Mouse (Mus musculus) forebrain, embryonic 10.5 days (tissue): ENCODE measurements around the gene Cyp2f2. TPM values are rescaled to one million over a fixed set of nuclear protein-coding genes. Genes with fewer than 3 reads are reported as not detected.

Experiments
- DNase-seq: peaks from one replicate; pipeline ENCODE4 v3.0.0-alpha.2; 2017; ENCODE audit warnings: low spot score; ENCODE audit errors: extremely low spot score
- H3K27ac ChIP-seq: fragments of 300-500 bp; sonication (generic); 2 replicates; pipeline ENCODE4 v1.5.1; 2016; ENCODE audit warnings: mild to moderate bottlenecking
- H3K27me3 ChIP-seq: fragments of 300-500 bp; sonication (generic); 2 replicates; pipeline ENCODE4 v1.6.1; 2016; ENCODE audit warnings: mild to moderate bottlenecking; ENCODE audit not compliant: poor library complexity, severe bottlenecking
- H3K36me3 ChIP-seq: fragments of 300-500 bp; sonication (generic); replicated peaks from 2 replicates; pipeline ENCODE4 v1.6.1; 2016; ENCODE audit warnings: mild to moderate bottlenecking, moderate library complexity
- H3K4me1 ChIP-seq: fragments of 300-500 bp; sonication (generic); 2 replicates; pipeline ENCODE4 v1.6.1; 2016
- H3K4me3 ChIP-seq: fragments of 300-500 bp; sonication (generic); 2 replicates; pipeline ENCODE4 v1.5.1; 2016; ENCODE audit warnings: mild to moderate bottlenecking, moderate library complexity
- H3K9me3 ChIP-seq: fragments of 300-500 bp; sonication (generic); 2 replicates; pipeline ENCODE4 v1.6.1; 2016; ENCODE audit warnings: mild to moderate bottlenecking, moderate library complexity
- WGBS: fragments of 180-500 bp; shearing (Covaris S2); methylation state at CpG from one replicate; pipeline ENCODE4 v1.1.7; 2016; 5-methylcytosine and 5-hydroxymethylcytosine counted together
- polyA plus RNA-seq: library from polyadenylated mRNA; unstranded; fragments of >200 nt; fragmentation: Nextera tagmentation; extraction: Ambion mirVana; gene quantifications from 2 replicates; pipeline ENCODE4 v1.2.1, GENCODE M21; 2016

The Cyp2f2 gene
- polyA plus RNA-seq, 1 experiment from 2014 or later: not detected

DNA sequence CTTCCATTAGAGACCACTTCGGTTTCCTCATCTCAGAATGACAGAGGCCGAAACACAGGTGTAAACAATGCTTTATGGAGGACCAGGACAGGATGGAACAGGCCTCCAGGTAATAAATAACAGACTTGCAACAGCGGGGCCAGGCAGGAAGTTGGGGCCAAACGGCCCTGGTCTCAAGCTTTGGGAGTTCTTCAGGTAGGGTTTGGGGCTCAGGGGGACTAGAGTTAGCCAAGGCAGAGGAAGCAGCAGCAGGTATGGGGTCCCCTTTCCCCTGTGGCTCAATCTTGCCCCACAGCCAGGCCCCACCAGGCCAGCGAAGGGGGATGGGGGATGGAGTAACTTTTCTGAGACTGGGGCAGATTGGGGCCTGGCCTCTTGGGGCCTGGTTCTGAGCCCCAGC is 48.7 kb downstream of the Cyp2f2 start:
- Histone ChIP-seq H3K9me3 (no peaks in the 10 kb centered on the region), H3K27ac (no peak overlapping the region), H3K36me3 (peaks cover 50% of the 10 kb centered on the region), H3K4me3 (0 out of 2 replicates have a peak overlapping the region, but pooled peaks have one; percentile 4), H3K4me1 (peaks cover 34% of the 10 kb centered on the region), H3K27me3 (no peaks in the 10 kb centered on the region)
- no peak for DNase-seq
- 89% methylated on average over 5 of the region's 5 CpGs for WGBS

DNA sequence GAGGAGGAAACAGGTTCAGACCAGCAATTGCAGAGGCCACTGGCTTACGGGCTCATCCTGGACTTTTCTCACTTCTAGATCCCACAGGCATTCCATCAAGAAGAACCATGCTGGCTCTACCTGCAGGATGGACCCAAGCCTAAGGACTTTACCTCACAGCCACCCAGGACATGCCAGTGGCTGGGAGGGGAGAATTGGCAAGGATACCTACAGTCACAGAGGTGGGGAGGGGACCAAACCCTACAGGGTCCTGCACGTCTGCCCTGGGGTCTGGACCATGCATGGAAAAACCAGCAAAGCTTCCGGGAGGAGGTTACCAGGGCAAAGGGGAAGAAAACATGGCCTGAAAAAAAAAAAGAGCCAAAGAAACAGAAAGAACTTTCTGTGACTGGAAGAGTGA is 51.3 kb downstream of the Cyp2f2 start:
- 87% methylated on average over 3 of the region's 3 CpGs for WGBS
- peaks cover 53% of the 10 kb centered on the region for H3K36me3 ChIP-seq
- H3K9me3 ChIP-seq: no peaks in the 10 kb centered on the region
- peaks cover 9% of the 10 kb centered on the region for H3K4me1 ChIP-seq
- H3K27ac ChIP-seq: no peak overlapping the region
- H3K4me3 ChIP-seq: no peak overlapping the region
- DNase-seq: no peak
- no peaks in the 10 kb centered on the region for H3K27me3 ChIP-seq

DNA sequence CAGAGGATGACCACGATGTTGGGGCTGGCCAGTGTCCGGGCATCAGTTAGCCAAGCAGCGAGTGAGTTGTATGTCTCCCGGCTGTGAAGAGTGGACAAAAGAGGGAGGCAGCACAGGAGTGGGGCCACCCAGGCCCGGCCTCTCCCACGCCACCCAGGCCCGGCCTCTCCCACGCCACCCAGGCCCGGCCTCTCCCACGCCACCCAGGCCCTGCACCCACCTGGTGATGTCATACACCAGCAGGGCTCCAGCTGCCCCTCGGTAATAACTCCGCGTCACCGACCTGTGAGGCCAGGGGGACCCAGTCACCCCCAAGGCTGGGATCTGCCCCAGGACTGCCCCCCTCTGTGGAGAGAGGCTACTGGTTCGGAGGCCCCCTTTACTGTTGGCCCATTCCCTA is 54.8 kb downstream of the Cyp2f2 start:
- H3K4me1 ChIP-seq: peaks cover 11% of the 10 kb centered on the region
- no peaks in the 10 kb centered on the region for H3K27me3 ChIP-seq
- no peak for DNase-seq
- H3K27ac ChIP-seq: no peak overlapping the region
- H3K9me3 ChIP-seq: no peaks in the 10 kb centered on the region
- no peak overlapping the region for H3K4me3 ChIP-seq
- 94% methylated on average over 15 of the region's 15 CpGs for WGBS
- peaks cover 50% of the 10 kb centered on the region for H3K36me3 ChIP-seq

DNA sequence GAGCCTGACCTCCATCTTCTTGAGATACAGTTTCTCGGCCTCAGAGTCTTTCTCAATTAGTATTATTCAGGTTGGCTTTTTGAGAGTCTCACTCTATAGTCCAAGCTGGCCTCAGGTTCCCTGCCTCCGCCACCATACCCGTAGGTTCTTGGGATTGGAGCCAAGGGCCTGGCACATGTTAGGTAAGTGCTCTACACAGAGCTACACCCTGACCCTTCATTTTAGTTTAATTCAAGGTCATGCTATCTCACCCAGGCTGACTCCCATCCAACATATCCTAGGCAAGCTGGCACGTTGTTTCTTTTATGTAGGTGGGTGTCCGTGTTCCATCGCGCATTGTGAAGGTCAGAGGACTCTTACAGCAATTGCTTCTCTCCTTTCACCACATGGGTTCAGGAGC is 55.2 kb downstream of the Cyp2f2 start:
- Histone ChIP-seq H3K4me3 (no peak overlapping the region), H3K27me3 (no peaks in the 10 kb centered on the region), H3K36me3 (peaks cover 50% of the 10 kb centered on the region), H3K4me1 (peaks cover 15% of the 10 kb centered on the region), H3K9me3 (no peaks in the 10 kb centered on the region), H3K27ac (no peak overlapping the region)
- no peak for DNase-seq
- WGBS: 91% methylated on average over 7 of the region's 7 CpGs

DNA sequence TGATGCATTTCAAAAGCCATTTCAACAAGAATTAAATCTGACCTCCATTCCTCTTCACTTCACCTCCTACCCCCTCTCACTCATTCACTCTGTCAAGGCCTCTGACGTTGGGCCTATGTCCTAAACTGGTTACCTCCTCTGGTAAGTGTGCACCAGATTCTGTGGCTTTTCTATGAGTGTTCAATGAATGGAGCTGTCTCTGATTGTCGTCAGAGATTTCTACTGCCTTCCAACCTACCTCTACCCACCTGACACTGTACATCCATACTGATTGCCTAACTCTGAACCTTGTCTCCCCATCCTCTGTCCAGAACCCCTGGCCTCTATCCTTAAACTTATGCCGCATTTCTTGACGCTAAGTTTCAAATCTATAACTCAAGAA is 58.2 kb downstream of the Cyp2f2 start:
- DNase-seq: no peak
- Histone ChIP-seq H3K27ac (peak overlapping the region; percentile 86), H3K9me3 (no peaks in the 10 kb centered on the region), H3K36me3 (peaks cover 32% of the 10 kb centered on the region), H3K4me1 (peaks cover 24% of the 10 kb centered on the region), H3K4me3 (peak overlapping the region; percentile 62), H3K27me3 (no peaks in the 10 kb centered on the region)
- 23% methylated on average over 4 of the region's 4 CpGs for WGBS

DNA sequence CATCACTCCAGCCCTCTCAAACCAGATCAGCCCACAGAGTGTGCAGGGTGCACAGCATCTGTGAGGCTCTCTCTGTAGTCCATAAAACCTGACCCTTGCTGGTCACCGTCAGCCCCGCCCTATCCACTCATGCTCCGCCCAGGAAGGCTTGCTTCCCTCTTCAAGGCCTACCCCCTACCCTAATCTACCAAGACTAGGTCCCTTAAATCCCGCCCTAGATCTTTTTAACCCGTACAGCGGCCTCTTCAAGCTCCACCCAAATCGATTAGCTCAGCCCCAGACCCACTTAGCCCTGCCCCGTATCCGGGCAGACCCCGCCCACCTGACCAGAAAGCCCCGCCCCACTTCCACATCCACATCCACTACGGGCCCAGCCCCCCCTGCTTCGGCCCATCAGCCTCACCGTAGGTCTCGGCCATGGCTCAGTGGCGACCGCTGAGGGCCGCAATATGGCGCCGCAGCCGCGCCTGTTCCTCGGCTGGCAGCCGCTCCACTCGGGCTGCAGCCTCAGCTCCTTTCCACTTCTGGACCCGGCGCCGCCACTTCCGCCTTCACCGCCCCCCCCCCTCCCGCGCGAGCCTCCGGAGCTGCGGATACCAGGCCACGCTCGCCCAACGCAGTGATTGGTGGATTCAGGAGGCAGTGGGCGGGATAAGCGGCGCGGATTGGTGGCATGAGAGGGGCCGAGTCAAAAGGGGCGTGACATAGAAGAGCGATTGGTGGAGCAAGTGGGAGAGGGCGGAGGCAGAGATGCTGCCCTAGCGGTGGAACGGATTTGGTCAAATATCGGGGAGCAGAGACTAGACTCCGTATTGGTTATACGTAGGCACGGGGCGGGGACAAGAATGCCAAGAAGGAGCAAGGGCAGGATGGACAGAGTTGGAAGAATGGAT is 58.9 kb downstream of the Cyp2f2 start, which contains the start of gene Rab4b:
Rab4b (minus strand) TSS at position 573 of the 893 bp plus-strand sequence.
- H3K36me3 ChIP-seq: peaks cover 33% of the 10 kb centered on the region
- peak within 1 kb of the TSS; percentile 86 for H3K27ac ChIP-seq
- DNase-seq: peak; percentile 100
- no peaks in the 10 kb centered on the region for H3K27me3 ChIP-seq
- H3K4me1 ChIP-seq: peaks cover 24% of the 10 kb centered on the region
- under 1% methylated on average over 53 of the region's 53 CpGs for WGBS
- H3K4me3 ChIP-seq: peak within 1 kb of the TSS; percentile 62
- H3K9me3 ChIP-seq: no peaks in the 10 kb centered on the region

DNA sequence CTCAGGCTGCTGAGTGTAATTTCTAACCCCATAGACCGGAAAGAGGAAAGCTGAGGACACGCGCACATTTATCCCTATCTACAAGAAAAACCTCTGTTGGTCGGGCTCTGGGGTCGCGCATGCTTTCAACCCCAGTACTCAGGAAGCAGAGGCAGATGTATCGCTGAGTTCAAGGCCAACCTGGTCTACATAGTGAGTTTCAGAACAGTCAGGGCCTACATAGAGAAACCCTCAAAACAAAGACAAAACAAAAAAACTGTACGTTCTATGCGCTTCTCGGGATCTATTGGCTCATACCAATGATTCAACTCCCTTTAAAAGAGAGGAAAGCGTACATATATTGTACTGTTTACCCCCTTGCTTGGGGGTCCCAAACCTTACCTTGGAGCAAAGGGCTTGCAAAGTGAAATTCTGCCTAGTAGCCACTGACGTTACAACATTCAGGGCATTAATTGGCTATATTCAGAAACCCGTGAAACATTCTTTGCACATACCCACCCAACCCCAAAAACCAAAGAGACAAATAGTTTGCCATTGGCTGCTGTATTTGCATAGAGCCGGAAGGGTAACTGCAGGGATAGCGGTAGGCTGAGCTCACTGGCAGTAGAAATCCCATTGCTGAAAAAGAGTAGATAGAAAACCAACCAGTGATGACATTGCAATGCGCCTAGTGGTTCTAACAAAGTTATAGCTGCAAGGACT is 59.7 kb downstream of the Cyp2f2 start:
- Histone ChIP-seq H3K9me3 (no peaks in the 10 kb centered on the region), H3K4me1 (peaks cover 24% of the 10 kb centered on the region), H3K4me3 (peak overlapping the region; percentile 62), H3K27me3 (no peaks in the 10 kb centered on the region), H3K36me3 (peaks cover 31% of the 10 kb centered on the region), H3K27ac (peak overlapping the region; percentile 86)
- DNase-seq: no peak
- 49% methylated on average over 16 of the region's 16 CpGs for WGBS

DNA sequence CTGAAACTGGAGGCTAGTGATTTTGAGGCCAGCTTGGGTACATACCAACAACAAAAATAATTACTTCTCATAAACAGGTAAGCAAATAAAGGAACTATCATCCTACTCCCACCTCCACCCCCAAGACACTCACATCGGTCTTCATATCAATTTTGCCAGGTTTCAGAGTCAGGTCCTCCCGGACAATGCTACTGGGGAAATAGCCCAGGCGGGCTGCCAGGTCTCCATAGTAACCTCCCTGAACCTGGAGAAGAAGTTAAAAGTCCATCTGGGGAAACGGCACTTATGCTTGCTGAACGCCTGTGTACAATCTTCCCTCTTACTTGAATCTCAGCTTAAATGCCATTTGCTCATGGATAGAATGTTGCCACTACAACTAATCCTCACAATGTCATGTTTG is 60.3 kb downstream of the Cyp2f2 start:
- Histone ChIP-seq H3K36me3 (peaks cover 32% of the 10 kb centered on the region), H3K27me3 (no peaks in the 10 kb centered on the region), H3K27ac (peak overlapping the region; percentile 86; the same call in 1 of the 2 replicates), H3K9me3 (peaks cover under 1% of the 10 kb centered on the region; the same call in 1 of the 2 replicates), H3K4me3 (peak overlapping the region; percentile 62; the same call in 1 of the 2 replicates), H3K4me1 (peaks cover 24% of the 10 kb centered on the region)
- no peak for DNase-seq
- WGBS: 89% methylated on average over 5 of the region's 5 CpGs

DNA sequence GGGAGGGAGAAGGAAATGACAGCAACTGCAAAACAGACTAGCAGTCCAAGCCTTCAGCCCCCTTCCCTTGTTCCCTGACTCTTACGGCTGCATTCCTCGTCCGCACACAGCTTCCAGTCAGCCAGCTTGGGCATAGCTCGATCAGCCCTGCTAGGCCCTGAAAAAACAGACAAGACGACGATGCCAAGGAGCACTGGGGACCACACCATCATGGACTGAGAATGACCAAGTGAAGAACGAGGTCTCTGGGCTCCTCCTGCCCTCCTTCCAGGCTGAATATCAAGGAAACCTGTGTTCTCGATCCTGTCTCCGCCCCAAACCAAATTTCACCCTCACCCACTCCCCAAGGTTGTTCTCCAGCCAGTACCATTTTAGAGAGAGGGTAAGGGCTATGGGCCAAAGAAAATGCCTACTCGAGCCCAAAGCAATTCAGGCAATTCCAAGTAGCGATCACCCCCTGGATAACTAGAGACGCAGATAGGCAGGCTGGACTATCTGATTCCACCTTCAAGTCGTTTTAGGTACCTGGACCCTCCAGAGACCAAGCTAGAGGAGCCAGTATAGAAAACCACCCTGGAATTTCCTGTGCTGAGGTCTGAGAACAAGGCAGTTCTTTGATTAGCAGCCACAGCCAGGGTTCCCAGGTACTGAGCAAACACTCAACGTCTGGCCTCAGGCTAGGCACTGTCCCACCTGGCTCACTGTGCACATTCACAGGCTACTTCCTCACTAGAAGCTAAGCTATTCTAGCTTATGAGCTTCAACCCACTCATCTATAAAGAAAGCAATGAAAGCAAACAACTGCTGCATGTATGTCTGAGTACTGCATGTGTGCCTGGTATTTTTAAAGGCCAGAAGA is 61.4 kb downstream of the Cyp2f2 start, which contains the start of the genes Gm21983 and Mia:
Gm21983 (minus strand) TSS at position 250 of the 859 bp plus-strand sequence.
Mia (minus strand) TSS at position 321 of the 859 bp plus-strand sequence.
- WGBS: 71% methylated on average over 14 of the region's 14 CpGs
- no peak for DNase-seq
- Histone ChIP-seq H3K36me3 (peaks cover 33% of the 10 kb centered on the region), H3K9me3 (peaks cover 4% of the 10 kb centered on the region; the same call in 1 of the 2 replicates), H3K27me3 (no peaks in the 10 kb centered on the region), H3K4me3 (peak within 1 kb of the TSS; percentile 62; the same call in 1 of the 2 replicates), H3K4me1 (peaks cover 24% of the 10 kb centered on the region), H3K27ac (peak within 1 kb of the TSS; percentile 86; the same call in 1 of the 2 replicates)

DNA sequence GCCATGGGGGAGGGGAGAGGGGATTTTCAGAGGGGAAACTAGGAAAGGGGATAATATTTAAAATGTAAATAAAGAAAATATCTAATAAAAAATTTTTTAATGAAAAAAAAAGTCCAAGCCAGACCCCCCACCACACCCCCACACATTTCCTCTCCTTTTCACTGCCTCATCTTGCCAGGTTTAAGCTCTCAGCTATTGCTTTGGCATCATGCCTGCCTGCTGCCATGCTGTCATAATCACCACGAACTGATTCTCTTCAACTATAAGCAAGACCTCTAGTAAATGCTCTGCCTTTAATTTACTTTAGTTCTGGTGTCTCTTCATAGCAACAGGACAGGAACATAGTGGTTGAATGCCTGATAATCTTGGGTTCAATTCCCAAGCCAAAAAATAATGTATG is 62.8 kb downstream of the Cyp2f2 start:
- DNase-seq: no peak

More for the DNA sequence above, 62.8 kb downstream of the Cyp2f2 start:
- no peak overlapping the region for H3K4me3 ChIP-seq
- no peaks in the 10 kb centered on the region for H3K27me3 ChIP-seq
- peaks cover 47% of the 10 kb centered on the region for H3K36me3 ChIP-seq
- WGBS: 93% methylated on average over 1 of the region's 1 CpGs
- no peak overlapping the region for H3K27ac ChIP-seq
- H3K9me3 ChIP-seq: peaks cover 4% of the 10 kb centered on the region; the same call in 1 of the 2 replicates
- peaks cover 24% of the 10 kb centered on the region for H3K4me1 ChIP-seq
